Mouse (Mus musculus): ENCODE measurements at regions not wholly inside any gene's neighbourhood (a gene's known extent, or its start where the extent isn't known, plus 50 kb on each side); places are given as distances from the start of the nearest gene placed in this dataset.
"Not testable (repeated sequence)": the region's sequence is repeated elsewhere in the genome, so short reads cannot be mapped to it uniquely, and the experiment has no call there.

- DNase-seq (ENCODE audit: low spot score in 2 of 2) = not testable (repeated sequence)
These were observed 158.1 kb downstream of the Adam6a start for GRCm38 (mm10) chr12:113701841-113702240.

- DNase-seq (ENCODE audit: low spot score in 2 of 2) = peak; percentile 1 to 3
These were observed 172.7 kb downstream of the Adam6a start for GRCm38 (mm10) chr12:113716406-113716805.

- peak; percentile 1 to 3 for DNase-seq (ENCODE audit: low spot score in 2 of 2)
These were observed 192.1 kb downstream of the Adam6a start for GRCm38 (mm10) chr12:113735847-113736246.

- DNase-seq (ENCODE audit: low spot score in 2 of 2) = no peak
These were observed 202.6 kb downstream of the Adam6a start for GRCm38 (mm10) chr12:113746277-113746676.

- no peak for DNase-seq (ENCODE audit: low spot score in 2 of 2)
These were observed 204.3 kb downstream of the Adam6a start for GRCm38 (mm10) chr12:113747987-113748386.

GRCm38 (mm10) chr12:113769587-113769986 is 225.9 kb downstream of the Adam6a start:
- no peak for DNase-seq (ENCODE audit: low spot score in 2 of 2)

GRCm38 (mm10) chr12:113795876-113796275 is 252.2 kb downstream of the Adam6a start:
- DNase-seq (ENCODE audit: low spot score in 2 of 2) = not testable (repeated sequence)

- DNase-seq (ENCODE audit: low spot score in 2 of 2) = no peak
These were observed 282.7 kb downstream of the Adam6a start for GRCm38 (mm10) chr12:113826377-113826776.

- peak; percentile 1 to 10 for DNase-seq (ENCODE audit: low spot score in 2 of 2)
These were observed 315.2 kb downstream of the Adam6a start for GRCm38 (mm10) chr12:113858893-113859292.

GRCm38 (mm10) chr12:113878826-113879225 is 335.1 kb downstream of the Adam6a start:
- DNase-seq (ENCODE audit: low spot score in 2 of 2) = peak in 1 of 2 experiments; percentile 2

GRCm38 (mm10) chr12:113896152-113896551 is 352.4 kb downstream of the Adam6a start:
- no peak for DNase-seq (ENCODE audit: low spot score in 2 of 2)

GRCm38 (mm10) chr12:113906459-113906858 is 362.8 kb downstream of the Adam6a start:
- DNase-seq (ENCODE audit: low spot score in 2 of 2) = no peak

GRCm38 (mm10) chr12:113907751-113908150 is 364.0 kb downstream of the Adam6a start:
- no peak for DNase-seq (ENCODE audit: low spot score in 2 of 2)

GRCm38 (mm10) chr12:113911770-113912169 is 368.1 kb downstream of the Adam6a start:
- DNase-seq (ENCODE audit: low spot score in 2 of 2) = no peak

- no peak for DNase-seq (ENCODE audit: low spot score in 2 of 2)
These were observed 397.0 kb downstream of the Adam6a start for GRCm38 (mm10) chr12:113940721-113941120.

- not testable (repeated sequence) for DNase-seq (ENCODE audit: low spot score in 2 of 2)
These were observed 400.1 kb downstream of the Adam6a start for GRCm38 (mm10) chr12:113943661-113944327.

- DNase-seq (ENCODE audit: low spot score in 2 of 2) = not testable (repeated sequence)
These were observed 402.1 kb downstream of the Adam6a start for GRCm38 (mm10) chr12:113945786-113946185.

- DNase-seq (ENCODE audit: low spot score in 2 of 2) = not testable (repeated sequence)
These were observed 404.3 kb downstream of the Adam6a start for GRCm38 (mm10) chr12:113948017-113948416.

GRCm38 (mm10) chr12:113974271-113974670 is 430.6 kb downstream of the Adam6a start:
- DNase-seq (ENCODE audit: low spot score in 2 of 2) = no peak

- peak; percentile 73 to 85 for DNase-seq (ENCODE audit: low spot score in 2 of 2)
These were observed 437.9 kb downstream of the Adam6a start for GRCm38 (mm10) chr12:113981613-113982012.

GRCm38 (mm10) chr12:113987233-113987990 is 443.7 kb downstream of the Adam6a start:
- DNase-seq (ENCODE audit: low spot score in 2 of 2) = no peak

GRCm38 (mm10) chr12:113992425-113992824 is 448.7 kb downstream of the Adam6a start:
- no peak for DNase-seq (ENCODE audit: low spot score in 2 of 2)

- not testable (repeated sequence) for DNase-seq (ENCODE audit: low spot score in 2 of 2)
These were observed 450.6 kb downstream of the Adam6a start for GRCm38 (mm10) chr12:113994284-113994683.

Data from right cerebral cortex, adult 2 months (tissue).